Mouse (Mus musculus) thymus, adult 2 months (tissue): Measurements from ENCODE around the gene B4galt5.

Experiments
- CTCF ChIP-seq: fragments of 200-500 bp; IDR thresholded peaks from 2 replicates; pipeline ENCODE4 v1.5.1; 2012; ENCODE audit warnings: mild to moderate bottlenecking, control low read depth, low read length, moderate library complexity, borderline replicate concordance; ENCODE audit not compliant: control insufficient read depth, poor library complexity, insufficient read depth; ENCODE audit errors: extremely low read depth
- POLR2A ChIP-seq: fragments of 200-500 bp; IDR thresholded peaks from 2 replicates; pipeline ENCODE4 v1.6.1; 2012; ENCODE audit warnings: mild to moderate bottlenecking, low read length, control low read depth, moderate library complexity; ENCODE audit not compliant: control insufficient read depth, poor library complexity, insufficient read depth; ENCODE audit errors: extremely low read depth

GRCm38 (mm10) chr2:167265806-167266205, 83.2 kb downstream of the B4galt5 start:
- no peak for TF ChIP-seq POLR2A
- no peak for TF ChIP-seq CTCF
